Mouse (Mus musculus): ENCODE measurements at regions not wholly inside any gene's neighbourhood (a gene's known extent, or its start where the extent isn't known, plus 50 kb on each side); places are given as distances from the start of the nearest gene placed in this dataset.

- no peak for TF ChIP-seq POLR2A (IDR thresholded peaks at IDR 0.05; ENCODE audit: control insufficient read depth, extremely low read depth, insufficient read depth, low read length, poor library complexity)
- TF ChIP-seq CTCF (IDR thresholded peaks at IDR 0.05; ENCODE audit: borderline replicate concordance, control insufficient read depth, extremely low read depth, insufficient read depth, low read length, poor library complexity), result no peak
These were observed 113.3 kb upstream of the Itga4 start for GRCm38 (mm10) chr2:79141961-79142360.
